Mouse (Mus musculus) B cell, adult 2 months (primary cell): ENCODE results near the gene Tmem30c.

Source experiments
- DNase-seq, 2 experiments: peaks; one replicate each; pipeline ENCODE4 v3.0.0; 2022

Tmem30c gene

DNA sequence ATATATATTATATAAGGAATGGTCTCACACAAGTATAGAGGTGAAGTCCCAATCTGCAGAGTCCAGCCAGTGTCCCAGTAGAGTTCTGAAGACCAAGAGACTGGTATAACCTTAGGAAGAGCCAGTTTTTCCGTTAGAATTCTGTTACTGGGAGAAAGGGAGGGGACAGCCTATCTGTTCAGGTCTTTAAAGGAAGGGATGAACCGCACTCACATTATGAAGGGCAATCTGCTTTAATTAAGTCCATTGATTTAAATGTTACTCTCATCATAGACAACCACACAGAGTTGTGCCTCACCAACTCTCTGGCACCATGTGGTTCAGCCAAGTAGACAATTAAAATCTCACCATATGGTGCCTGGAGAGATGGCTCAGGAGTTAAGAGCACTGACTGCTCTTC is at the start of gene Tmem30c:
Gene Tmem30c (minus strand): TSS at position 101 of the 400 bp plus-strand sequence.
- DNase-seq, result no peak

GRCm38 (mm10) chr16:57340613-57340898 is 47.9 kb upstream of the Tmem30c start:
- DNase-seq, result no peak

DNA sequence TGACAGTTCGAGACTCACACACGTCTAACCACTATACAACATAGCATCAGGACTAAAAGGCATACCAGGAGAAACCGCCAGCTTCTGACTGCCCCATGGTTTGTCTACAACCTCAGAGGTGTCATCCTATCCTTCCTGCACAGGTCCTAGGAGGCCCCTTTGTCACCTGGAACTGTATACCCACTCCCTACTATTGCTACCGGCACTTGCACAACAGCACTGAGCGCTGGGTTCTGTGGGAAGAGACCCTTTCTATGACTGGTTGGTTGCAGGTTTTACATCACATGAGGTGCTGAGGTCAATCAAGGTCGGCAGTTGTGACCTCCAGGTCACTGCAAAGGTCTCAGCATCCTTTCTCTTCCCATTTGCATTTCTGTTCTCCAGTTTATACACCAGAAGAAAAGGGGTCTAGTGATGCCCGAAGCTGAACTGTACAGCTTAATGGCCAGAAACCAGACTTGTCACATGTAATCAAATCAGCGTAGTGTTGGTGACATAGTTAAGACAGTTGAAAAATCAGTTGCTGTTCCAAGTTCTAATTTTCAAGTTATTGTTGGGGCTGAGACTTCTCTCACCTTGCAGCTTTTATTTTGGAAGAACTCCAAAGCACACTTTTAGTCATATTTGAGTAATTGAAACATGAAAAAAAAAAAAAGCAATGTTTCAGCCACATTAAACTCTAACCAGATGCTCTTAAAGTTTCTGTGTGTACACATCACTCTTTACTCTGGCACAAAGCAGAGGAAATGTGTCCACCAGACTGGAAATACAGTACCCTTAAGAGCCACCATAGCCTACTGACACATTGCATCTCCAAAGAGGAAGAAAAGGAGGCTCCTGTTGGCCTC is 47.3 kb upstream of the Tmem30c start:
- DNase-seq, result no peak

GRCm38 (mm10) chr16:57336770-57337423 is 44.2 kb upstream of the Tmem30c start:
- DNase-seq, result peak; percentile 69 to 71

GRCm38 (mm10) chr16:57332301-57332700 is 39.6 kb upstream of the Tmem30c start:
- DNase-seq, result no peak

GRCm38 (mm10) chr16:57330111-57330510 is 37.4 kb upstream of the Tmem30c start:
- DNase-seq, result no peak

DNA sequence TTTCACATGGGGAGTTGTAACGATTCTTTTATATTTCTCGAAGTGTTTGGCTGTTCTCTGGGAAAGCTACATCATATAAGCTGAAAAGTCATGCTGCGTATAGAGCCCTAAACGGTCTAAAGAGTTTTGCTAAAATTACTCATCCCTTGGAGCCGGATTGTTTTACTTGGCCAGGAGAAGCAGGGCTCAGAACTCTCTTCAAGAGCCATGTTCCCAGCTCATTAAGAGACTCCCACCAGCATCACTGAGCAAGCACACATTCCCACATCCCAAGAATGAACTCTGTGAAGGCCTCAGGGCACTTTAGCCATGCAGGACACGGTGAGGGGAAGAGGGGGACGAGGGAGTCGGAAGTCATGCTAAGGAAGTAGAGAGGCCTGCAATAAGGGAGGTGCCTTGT is 36.4 kb upstream of the Tmem30c start:
- no peak for DNase-seq

DNA sequence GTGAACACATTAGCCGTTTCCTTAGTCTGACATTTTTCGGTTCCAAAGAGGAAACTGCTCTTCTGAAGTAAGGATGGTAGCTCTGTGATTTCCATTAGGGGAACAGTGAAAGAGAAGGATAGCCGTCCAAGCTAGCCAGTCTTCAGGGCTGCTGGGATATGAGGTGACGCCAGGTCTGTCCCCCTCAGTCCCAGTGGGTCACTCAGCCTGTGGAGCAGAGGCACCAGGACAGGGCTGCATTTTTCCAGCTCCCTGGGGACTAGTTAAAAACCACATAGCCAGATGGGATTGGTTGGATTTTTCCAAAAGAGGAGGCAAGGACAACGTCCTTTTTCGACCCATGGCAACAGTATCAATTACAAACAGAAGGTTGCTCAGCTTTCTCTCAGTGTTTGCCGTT is 34.3 kb upstream of the Tmem30c start:
- DNase-seq, result no peak

DNA sequence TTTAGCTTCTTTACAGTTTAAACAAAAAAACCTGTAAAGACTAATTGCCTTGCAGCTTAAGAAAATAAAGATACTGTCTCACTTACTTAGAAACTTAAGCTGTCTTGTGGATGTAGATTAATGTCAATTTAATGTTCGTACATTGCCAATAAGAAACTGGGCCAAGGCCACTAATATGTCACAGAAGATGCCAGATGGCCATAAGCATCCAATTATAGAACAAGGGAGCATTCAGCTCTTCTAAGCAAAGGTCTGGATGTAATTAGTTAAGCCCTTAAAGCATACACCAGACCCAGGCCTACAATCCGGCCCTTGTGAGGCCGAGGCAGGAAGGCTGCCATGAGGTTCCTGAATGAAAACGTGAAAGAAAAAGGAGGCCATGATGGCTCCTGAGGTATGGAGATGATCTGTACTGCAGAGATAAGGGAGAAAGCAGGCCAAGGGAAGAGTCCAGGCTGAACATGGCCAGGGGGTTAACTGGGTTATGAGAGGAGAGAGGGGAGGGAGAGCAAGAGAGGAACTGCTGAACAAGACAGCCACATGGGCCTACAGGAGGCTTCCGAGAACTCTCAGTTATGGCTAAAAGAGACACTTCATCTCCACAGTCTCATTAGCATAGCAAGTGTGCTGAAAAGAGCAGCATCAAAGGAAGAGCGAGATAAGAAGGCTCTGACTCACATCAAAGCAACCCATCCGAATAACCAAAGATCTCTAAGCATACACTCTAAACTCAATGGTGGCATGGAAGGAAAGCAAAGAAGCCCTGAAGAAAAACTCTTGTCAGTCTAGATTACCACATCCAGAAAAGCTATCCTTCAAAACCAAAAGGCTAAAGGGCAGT is 26.8 kb upstream of the Tmem30c start:
- DNase-seq, result no peak

DNA sequence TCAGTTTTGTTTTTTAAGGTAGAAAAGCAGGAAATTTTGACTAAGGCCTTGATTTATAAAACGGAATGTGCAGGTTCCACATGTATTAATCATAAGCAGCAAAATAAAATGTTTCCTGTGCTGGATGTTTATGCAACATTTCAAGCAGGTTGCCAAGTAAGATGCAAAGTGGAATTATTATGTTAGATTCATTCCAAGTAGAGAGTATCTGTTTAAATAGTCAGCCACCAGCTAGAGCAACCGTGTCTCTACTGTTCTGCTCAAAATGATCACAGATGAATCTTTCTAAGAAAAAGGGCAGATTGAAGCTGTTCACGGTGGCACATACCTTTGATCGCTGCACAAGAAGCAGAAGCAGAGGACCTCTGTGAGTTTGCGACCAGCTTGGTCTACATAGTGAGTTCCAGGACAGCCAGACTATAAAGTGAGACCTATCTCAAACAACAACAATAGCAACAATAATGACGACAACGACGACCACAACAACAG is 26.0 kb upstream of the Tmem30c start:
- no peak for DNase-seq

DNA sequence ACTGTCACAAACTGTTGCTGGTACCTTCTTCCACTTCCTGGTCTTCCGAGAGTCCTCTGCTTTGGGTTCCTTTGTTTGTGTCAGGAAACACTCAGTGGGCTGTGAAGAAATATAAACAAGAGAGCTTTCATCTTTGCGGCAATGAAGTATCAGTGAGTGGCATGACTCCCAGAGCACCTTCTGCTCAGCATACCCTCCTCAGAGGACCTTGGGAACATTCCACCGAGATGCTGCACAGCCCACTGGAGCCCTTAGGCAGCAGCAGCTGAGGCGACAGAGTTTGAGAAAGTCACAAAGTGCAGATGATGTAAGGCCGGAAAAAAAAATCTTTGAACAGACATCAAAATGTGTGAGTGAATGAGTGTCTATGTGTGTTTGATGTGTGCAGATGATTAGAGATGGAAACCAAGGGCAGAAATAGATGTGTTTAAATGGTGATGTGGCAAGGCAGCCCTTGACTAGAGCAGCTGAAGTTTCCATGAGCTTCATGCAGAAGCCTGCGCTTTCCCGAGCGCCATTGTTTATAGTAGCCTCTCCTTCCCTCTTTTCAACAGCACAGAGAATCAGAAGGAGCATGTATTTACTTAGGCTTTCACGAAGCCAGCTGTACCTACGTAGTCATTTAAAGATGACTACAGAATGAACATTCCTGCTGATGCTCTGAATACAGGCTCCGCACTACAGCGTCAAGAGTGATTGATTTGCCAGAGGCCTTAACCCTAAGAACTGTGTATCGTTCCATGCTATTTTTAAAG is 25.4 kb upstream of the Tmem30c start:
- DNase-seq, result no peak

GRCm38 (mm10) chr16:57317127-57317526 is 24.5 kb upstream of the Tmem30c start:
- no peak for DNase-seq

DNA sequence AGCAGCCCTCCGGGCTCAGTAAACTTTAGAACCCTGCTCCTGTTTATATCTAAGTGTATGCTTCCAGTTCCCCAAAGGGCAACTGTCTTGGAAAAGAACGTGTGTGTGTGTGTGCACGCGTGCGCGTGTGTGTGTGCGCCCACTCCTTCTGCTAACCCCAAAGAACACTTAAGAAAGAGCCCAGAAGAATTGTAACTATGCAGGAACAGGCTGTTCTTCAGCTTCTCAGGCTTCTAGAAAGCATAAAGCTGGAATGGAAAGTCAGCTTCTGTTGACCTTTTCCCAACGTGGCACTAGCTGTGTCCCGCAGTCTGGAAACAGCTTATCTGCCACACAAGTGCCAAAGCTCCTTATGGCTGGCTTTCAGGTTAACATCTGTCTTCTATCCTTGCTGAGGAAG is 22.4 kb upstream of the Tmem30c start:
- no peak for DNase-seq

DNA sequence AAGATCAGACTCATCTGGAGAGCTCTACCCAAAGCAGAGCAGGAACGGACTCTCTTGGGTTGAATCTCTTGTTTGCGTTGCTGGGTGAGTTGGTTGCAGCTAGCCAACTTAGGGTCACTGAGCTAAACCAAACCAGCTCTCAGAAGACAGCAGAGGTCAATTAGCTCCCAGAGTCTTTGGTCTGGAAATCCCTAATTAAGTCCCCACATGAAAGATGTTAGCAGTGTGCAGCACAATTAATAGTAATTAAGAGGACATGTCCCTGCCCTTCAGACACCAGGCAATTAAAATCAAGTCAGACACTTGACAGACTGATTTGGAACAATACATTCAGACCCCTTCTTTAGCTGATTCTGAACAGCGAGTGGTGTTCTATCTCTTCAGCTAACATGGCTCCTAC is 21.6 kb upstream of the Tmem30c start:
- no peak for DNase-seq

- no peak for DNase-seq
Observed at GRCm38 (mm10) chr16:57313487-57313886, 20.8 kb upstream of the Tmem30c start.

DNA sequence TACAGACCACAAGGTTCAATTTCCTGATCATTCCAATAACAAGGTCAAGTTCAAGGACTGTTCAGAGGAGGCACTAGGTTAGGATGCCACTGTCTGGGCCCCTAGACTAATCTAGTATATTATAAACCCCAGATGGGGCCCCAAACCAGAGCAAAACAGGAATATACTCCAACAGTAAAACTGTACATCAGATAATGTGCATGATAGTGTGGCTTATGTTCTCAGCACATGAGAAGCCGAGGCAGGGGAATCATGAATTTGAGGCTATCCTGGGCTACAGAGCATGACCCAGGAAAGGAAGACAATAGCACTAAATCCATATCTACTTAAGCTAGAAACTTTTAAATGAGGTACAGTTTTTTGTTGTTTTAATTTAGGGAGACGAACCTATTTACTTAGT is 19.5 kb upstream of the Tmem30c start:
- DNase-seq, result no peak

GRCm38 (mm10) chr16:57305463-57305862 is 12.8 kb upstream of the Tmem30c start:
- DNase-seq, result no peak

DNA sequence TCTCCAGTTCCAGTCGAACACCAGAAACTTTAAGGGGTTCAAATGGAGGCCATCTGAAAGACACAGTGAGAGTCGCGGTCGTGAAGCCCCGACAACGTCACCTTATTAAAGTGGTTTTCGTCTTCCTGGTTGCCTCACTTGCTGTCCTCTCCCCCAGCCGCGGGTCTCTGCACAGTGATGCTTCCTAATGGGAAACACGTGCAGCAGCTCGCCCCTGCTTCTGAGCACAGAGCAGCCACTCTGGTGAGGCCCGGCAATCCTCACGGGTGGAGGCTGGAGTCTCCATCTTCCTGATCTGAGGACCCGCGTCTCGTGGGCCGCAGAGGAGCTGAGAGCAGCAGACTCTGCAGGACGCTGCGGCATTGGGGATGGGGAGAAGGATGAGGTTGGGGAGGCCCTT is 11.1 kb upstream of the Tmem30c start:
- no peak for DNase-seq

DNA sequence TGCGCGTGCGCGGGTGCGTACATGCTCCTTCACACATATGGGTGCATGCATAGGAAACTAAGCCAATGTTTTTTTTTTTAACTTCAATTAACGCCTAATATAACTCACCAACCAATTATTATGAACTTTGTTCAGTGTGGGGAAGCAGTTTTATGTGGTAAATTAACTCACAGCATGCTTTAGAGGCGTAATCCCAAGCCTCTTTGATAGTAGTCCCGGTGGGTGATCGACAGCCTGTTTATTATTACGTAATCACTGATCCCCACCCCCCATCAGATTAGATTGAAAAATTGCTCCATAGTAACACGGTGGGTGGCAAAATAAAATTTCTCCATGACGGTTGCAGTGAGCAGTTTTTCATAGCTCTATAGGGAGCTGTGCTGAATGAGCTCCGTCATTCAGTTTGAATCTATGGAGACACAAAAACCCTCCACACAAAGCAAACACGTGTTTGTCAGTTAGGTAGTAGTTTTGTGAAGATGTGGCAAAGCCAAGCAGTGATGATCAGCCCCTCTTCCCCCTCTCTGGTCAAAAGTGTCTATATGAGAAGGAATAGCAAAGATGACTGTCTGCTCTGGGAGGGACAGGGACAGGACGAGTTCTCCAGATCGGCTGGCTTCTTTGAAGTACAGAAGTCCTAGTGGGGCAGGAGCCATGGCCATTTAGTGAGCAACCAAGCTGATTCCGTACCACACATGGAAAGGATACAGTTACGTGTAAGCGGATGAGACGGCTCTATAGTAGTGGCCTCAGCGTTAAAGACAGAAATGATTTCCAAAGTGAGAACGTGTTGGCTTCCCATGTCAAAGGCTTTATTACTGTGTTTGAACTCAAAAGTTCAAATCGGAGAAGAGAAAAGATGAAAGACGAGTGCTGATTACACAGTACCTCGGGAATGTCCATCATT is 10.4 kb upstream of the Tmem30c start:
- DNase-seq, result no peak

GRCm38 (mm10) chr16:57301512-57302115 is 8.9 kb upstream of the Tmem30c start:
- no peak for DNase-seq

DNA sequence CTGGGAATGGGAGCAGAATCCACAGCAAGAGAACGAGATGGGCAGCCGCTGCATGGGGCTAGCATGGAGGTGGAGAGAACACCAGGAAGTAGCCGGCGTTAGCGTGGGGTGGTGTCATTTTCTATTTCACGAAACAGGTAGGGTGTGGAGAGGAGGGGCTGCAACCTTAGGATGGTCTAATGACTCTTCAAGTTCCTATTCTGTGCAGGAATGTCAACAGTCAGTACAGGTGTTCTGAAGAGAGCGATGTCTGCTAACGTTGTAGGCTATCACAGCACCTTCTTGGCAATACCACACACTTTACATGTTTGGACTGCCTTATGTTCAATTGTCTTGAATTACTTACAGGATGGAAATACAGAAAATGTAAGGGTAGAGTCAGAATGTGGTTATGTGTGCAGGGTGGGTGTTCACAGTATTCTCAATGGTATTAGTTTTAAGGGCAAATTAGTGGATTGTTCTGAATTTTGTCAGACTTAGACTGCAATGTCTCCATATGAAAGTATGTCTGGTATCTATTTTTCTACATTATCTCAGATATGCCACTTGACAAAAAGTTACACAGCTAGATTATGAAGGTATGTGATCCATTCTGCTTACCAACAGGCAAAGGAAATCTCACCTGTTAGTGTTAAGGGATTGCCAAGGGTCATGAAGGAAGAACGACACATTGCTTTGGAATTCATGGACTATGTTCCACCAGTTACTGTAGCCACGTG is 2.7 kb upstream of the Tmem30c start:
- no peak for DNase-seq
